Mouse (Mus musculus) lung, postnatal 25 days (tissue): ENCODE measurements around the gene Alg5.

Experiments used
- DNase-seq: peaks from one replicate; pipeline ENCODE4 v3.0.0; 2022; ENCODE audit warnings: low spot score

Alg5 gene

DNA sequence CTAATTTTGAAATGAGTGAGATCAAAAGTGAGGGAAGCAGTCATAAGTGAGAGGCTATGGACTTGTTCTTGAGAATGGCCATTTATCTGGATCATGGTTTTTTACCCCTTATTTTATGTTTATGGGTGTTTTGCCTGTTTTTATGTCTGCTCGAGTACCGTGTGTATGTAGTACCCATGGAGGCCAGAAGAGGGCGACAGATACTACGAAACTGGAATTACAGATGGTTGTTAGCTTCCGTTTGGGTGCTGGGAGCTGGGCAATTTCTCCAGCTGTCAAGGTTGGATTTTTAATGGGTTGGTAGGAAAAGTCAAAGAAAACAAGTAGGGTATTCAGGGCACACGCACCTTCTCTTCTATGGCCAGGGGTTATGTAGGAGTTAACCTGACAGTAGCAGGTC is 58.4 kb downstream of the Alg5 start:
- no peak for DNase-seq

DNA sequence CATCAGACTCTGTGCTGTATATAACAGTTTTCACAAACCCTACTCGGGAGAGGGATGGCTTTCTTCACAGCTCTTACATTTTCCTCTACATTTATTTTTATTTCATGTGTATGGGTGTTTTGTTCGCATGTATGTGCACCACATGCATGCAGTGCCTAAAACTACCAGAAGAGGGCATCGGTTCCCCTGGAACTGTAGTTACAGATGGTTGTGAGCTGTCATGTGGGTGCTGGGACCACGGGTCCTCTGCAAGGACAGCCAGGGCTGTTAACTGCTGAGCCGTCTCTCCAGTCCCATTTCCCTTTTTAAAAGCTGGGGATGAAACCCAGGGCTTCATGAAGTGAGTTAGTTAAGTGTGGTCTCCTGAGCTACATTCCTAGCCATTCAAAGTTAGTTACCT is 60.0 kb downstream of the Alg5 start:
- DNase-seq: no peak

- no peak for DNase-seq
These were observed 60.5 kb downstream of the Alg5 start for GRCm38 (mm10) chr3:54795806-54796205.

DNA sequence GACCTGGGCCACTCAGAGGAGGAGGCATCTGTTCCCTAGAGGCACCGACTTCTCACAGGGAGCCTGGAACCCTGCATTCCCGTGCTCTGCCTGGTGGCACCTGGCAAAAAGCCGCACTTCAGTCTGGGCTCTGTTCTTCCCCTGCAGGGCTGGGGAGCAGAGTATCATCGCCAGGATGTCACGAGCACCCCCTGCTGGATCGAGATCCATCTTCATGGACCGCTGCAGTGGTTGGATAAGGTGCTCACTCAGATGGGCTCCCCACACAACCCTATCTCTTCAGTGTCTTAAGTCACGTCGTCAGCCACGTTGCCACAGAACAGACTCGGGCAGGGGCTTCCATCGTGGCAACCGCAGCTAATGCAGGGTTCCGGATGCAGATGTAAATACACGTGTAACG is 61.9 kb downstream of the Alg5 start:
- peak; percentile 45 for DNase-seq
